Mouse (Mus musculus) kidney, adult 2 months (tissue): Measurements from ENCODE around the gene Sel1l. TPM values are rescaled to one million over a fixed set of nuclear protein-coding genes. Genes with fewer than 3 reads are reported as not detected.

Source experiments
- DNase-seq: peaks from one replicate; pipeline ENCODE4 v3.0.0; 2021
- H3K27ac ChIP-seq: fragments of 200-500 bp; 2 replicates; pipeline ENCODE4 v1.5.1; 2012; ENCODE audit warnings: low read depth, low read length, control low read depth, inconsistent platforms; ENCODE audit not compliant: insufficient read depth
- H3K27me3 ChIP-seq: fragments of 200-500 bp; replicated peaks from 2 replicates; pipeline ENCODE4 v1.6.1; 2012; ENCODE audit warnings: mild to moderate bottlenecking, moderate library complexity, low read length, inconsistent platforms; ENCODE audit not compliant: control insufficient read depth, insufficient read depth
- H3K36me3 ChIP-seq: fragments of 200-500 bp; 2 replicates; pipeline ENCODE4 v1.6.1; 2012; ENCODE audit warnings: mild to moderate bottlenecking, moderate library complexity, low read length, inconsistent platforms; ENCODE audit not compliant: control insufficient read depth, insufficient read depth
- H3K4me1 ChIP-seq: fragments of 200-500 bp; 2 replicates; pipeline ENCODE4 v1.6.1; 2011; ENCODE audit warnings: low read length; ENCODE audit not compliant: control insufficient read depth, insufficient read depth
- H3K4me3 ChIP-seq: fragments of 200-500 bp; 2 replicates; pipeline ENCODE4 v1.5.1; 2011; ENCODE audit warnings: mild to moderate bottlenecking, low read depth, low read length, control low read depth; ENCODE audit not compliant: insufficient read depth
- CTCF ChIP-seq: fragments of 200-500 bp; conservative IDR thresholded peaks from 2 replicates; pipeline ENCODE4 v1.5.1; 2011; ENCODE audit warnings: low read depth, mild to moderate bottlenecking, control low read depth, low read length, moderate library complexity, mixed read lengths; ENCODE audit not compliant: insufficient read depth, insufficient read length
- POLR2A ChIP-seq: fragments of 200-500 bp; IDR thresholded peaks from one replicate; pipeline ENCODE4 v1.6.1; 2011; ENCODE audit warnings: low read depth, low read length, control low read depth
- WGBS: fragments of 180-500 bp; shearing (Covaris S2); methylation state at CpG from one replicate; pipeline ENCODE4 v1.1.7; 2018; 5-methylcytosine and 5-hydroxymethylcytosine counted together
- polyA plus RNA-seq: library from polyadenylated mRNA; depleted of rRNA; stranded (reverse); fragments of >200 nt; gene quantifications from 2 replicates; pipeline ENCODE4 v1.2.3, GENCODE M21; 2012

Sel1l gene
- polyA plus RNA-seq, 1 experiment, result 26.9 TPM

- no peak for DNase-seq
- no peak overlapping the region for H3K27ac ChIP-seq
- H3K36me3 ChIP-seq, result no peaks in the 10 kb centered on the region
- no peak overlapping the region for H3K4me3 ChIP-seq
- TF ChIP-seq POLR2A (no peak), CTCF (no peak)
- no peaks in the 10 kb centered on the region for H3K27me3 ChIP-seq
- no peaks in the 10 kb centered on the region for H3K4me1 ChIP-seq
- 68% methylated on average over 4 of the region's 4 CpGs for WGBS
Observed at GRCm38 (mm10) chr12:91869352-91869751, 20.4 kb upstream of the Sel1l start.

GRCm38 (mm10) chr12:91854330-91854729, 5.4 kb upstream of the Sel1l start:
- Histone ChIP-seq H3K4me3 (no peak overlapping the region), H3K36me3 (no peaks in the 10 kb centered on the region), H3K27ac (no peak overlapping the region), H3K4me1 (no peaks in the 10 kb centered on the region), H3K27me3 (no peaks in the 10 kb centered on the region)
- no peak for DNase-seq
- no peak for TF ChIP-seq CTCF
- TF ChIP-seq POLR2A, result no peak
- 55% methylated on average over 8 of the region's 8 CpGs for WGBS

GRCm38 (mm10) chr12:91848394-91849044, 438 bp downstream of the Sel1l start:
- Histone ChIP-seq H3K36me3 (no peaks in the 10 kb centered on the region), H3K4me3 (peak overlapping the region; percentile 89), H3K27me3 (no peaks in the 10 kb centered on the region), H3K27ac (peak overlapping the region; percentile 13; the same call in 1 of the 2 replicates), H3K4me1 (peaks cover 2% of the 10 kb centered on the region; the same call in 1 of the 2 replicates)
- peak; percentile 13 for DNase-seq
- under 1% methylated on average over 33 of the region's 33 CpGs for WGBS
- no peak for TF ChIP-seq POLR2A
- no peak for TF ChIP-seq CTCF

DNA sequence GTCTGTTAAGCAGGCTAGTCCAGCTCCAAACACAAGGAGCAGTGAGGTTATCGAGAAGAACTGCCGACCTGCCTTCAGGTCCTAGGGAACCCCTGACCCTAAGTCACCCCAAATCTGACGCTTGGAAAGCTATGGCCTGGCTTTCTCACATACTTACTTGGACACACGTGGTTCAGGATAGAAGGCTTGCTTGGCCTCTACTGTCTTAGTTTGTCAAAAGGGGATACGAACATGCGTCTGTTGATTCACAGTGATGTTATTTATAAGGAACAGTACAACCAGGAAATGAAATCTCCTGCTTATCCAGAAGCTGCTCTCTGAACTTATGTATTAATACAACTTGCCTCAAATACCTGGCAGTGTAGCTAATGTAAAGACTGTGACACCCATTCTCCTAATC, 2.9 kb downstream of the Sel1l start:
- Histone ChIP-seq H3K27ac (no peak overlapping the region), H3K36me3 (no peaks in the 10 kb centered on the region), H3K27me3 (no peaks in the 10 kb centered on the region), H3K4me1 (peaks cover 2% of the 10 kb centered on the region; the same call in 1 of the 2 replicates), H3K4me3 (no peak overlapping the region)
- no peak for DNase-seq
- 89% methylated on average over 6 of the region's 6 CpGs for whole genome bisulfite sequencing
- TF ChIP-seq POLR2A, result no peak

GRCm38 (mm10) chr12:91845393-91845792, 3.6 kb downstream of the Sel1l start:
- WGBS, result 88% methylated on average over 9 of the region's 9 CpGs
- TF ChIP-seq POLR2A, result no peak
- TF ChIP-seq CTCF, result no peak
- no peak for DNase-seq
- no peaks in the 10 kb centered on the region; the same call in 1 of the 2 replicates for H3K36me3 ChIP-seq
- no peak overlapping the region for H3K27ac ChIP-seq
- H3K4me3 ChIP-seq, result no peak overlapping the region
- no peaks in the 10 kb centered on the region for H3K27me3 ChIP-seq
- H3K4me1 ChIP-seq, result peaks cover 2% of the 10 kb centered on the region; the same call in 1 of the 2 replicates

GRCm38 (mm10) chr12:91844542-91844941, 4.4 kb downstream of the Sel1l start:
- no peak overlapping the region for H3K27ac ChIP-seq
- 53% methylated on average over 4 of the region's 4 CpGs for WGBS
- no peaks in the 10 kb centered on the region; the same call in 1 of the 2 replicates for H3K36me3 ChIP-seq
- no peak overlapping the region for H3K4me3 ChIP-seq
- H3K4me1 ChIP-seq, result peaks cover 2% of the 10 kb centered on the region; the same call in 1 of the 2 replicates
- no peaks in the 10 kb centered on the region for H3K27me3 ChIP-seq
- TF ChIP-seq CTCF (no peak), POLR2A (no peak)
- DNase-seq, result no peak

DNA sequence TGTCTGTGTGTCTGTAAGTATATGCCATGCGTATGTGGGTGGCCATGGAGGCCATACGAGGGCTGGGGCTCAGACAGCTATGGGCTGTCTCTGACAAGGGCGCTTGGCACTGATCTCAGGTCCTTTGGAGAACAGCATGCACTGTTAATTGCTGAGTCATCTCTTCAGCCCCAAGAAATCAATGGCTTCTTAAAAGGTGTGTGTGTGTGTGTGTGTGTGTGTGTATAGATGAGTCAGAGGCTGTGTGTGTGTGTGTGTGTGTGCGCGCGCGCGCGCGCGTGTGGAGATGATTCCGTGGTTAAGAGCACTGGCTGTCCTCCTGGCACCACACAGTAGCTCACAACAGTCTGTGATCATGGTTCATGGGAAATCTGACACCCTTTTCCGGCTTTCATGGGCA, 5.1 kb downstream of the Sel1l start:
- H3K27me3 ChIP-seq, result no peaks in the 10 kb centered on the region
- no peak overlapping the region for H3K27ac ChIP-seq
- no peak overlapping the region for H3K4me3 ChIP-seq
- WGBS, result 89% methylated on average over 13 of the region's 13 CpGs
- H3K36me3 ChIP-seq, result no peaks in the 10 kb centered on the region; the same call in 1 of the 2 replicates
- DNase-seq, result no peak
- no peak for TF ChIP-seq CTCF
- peaks cover 2% of the 10 kb centered on the region; the same call in 1 of the 2 replicates for H3K4me1 ChIP-seq
